Mouse (Mus musculus) brain, embryonic 14.5 days (tissue): ENCODE measurements around the gene Apip. TPM values are rescaled to one million over a fixed set of nuclear protein-coding genes. Genes with fewer than 3 reads are reported as not detected.

Source experiments
- DNase-seq: peaks from one replicate; pipeline ENCODE4 v3.0.0-alpha.2; 2011; ENCODE audit warnings: low read depth
- CTCF ChIP-seq: fragments of 200-500 bp; IDR thresholded peaks from 2 replicates; pipeline ENCODE4 v1.5.1; 2012; ENCODE audit warnings: inconsistent platforms, mild to moderate bottlenecking, moderate library complexity, borderline replicate concordance; ENCODE audit not compliant: insufficient read depth, insufficient read length; ENCODE audit errors: extremely low read depth
- POLR2A ChIP-seq: fragments of 200-500 bp; IDR thresholded peaks from 2 replicates; pipeline ENCODE4 v1.6.1; 2012; ENCODE audit warnings: mild to moderate bottlenecking, inconsistent platforms, borderline replicate concordance; ENCODE audit not compliant: poor library complexity, insufficient read depth, insufficient read length, severe bottlenecking; ENCODE audit errors: extremely low read depth
- polyA plus RNA-seq: library from polyadenylated mRNA; depleted of rRNA; stranded (reverse); fragments of >200 nt; gene quantifications from 2 replicates; pipeline ENCODE4 v1.2.3, GENCODE M21; 2012; rRNA removed

Apip gene
- 29.2 and 34.1 TPM in 2 replicates for polyA plus RNA-seq

GRCm38 (mm10) chr2:103073219-103073982 is at the start of gene Apip, which contains the start of gene Pdhx:
Apip (plus strand) TSS chr2:103073675.
Pdhx (minus strand) TSS chr2:103073513.
- peak; percentile 100 for DNase-seq
- peak; percentile 85; the same call in 1 of the 2 replicates for TF ChIP-seq POLR2A
- TF ChIP-seq CTCF: no peak

- no peak for DNase-seq
- no peak for TF ChIP-seq CTCF
- TF ChIP-seq POLR2A: no peak
Observed at GRCm38 (mm10) chr2:103037831-103038230, 35.6 kb upstream of the Apip start.

- peak; percentile 64 for DNase-seq
- no peak for TF ChIP-seq POLR2A
- no peak for TF ChIP-seq CTCF
Observed at GRCm38 (mm10) chr2:103040896-103041295, 32.6 kb upstream of the Apip start.

- DNase-seq: peak; percentile 35
- no peak for TF ChIP-seq CTCF
- TF ChIP-seq POLR2A: no peak
Observed at GRCm38 (mm10) chr2:103045286-103045685, 28.2 kb upstream of the Apip start.

GRCm38 (mm10) chr2:103051937-103052893 is 21.3 kb upstream of the Apip start:
- no peak for DNase-seq
- no peak for TF ChIP-seq CTCF
- no peak for TF ChIP-seq POLR2A

- no peak for DNase-seq
- TF ChIP-seq CTCF (no peak), POLR2A (no peak)
Observed at GRCm38 (mm10) chr2:103055820-103056219, 17.7 kb upstream of the Apip start.

- no peak for DNase-seq
- no peak for TF ChIP-seq CTCF
- TF ChIP-seq POLR2A: no peak
Observed at GRCm38 (mm10) chr2:103058266-103058665, 15.2 kb upstream of the Apip start.

GRCm38 (mm10) chr2:103062865-103063264 is 10.6 kb upstream of the Apip start:
- DNase-seq: peak; percentile 83
- no peak for TF ChIP-seq POLR2A
- peak; percentile 64; the same call in 1 of the 2 replicates for TF ChIP-seq CTCF

- no peak for DNase-seq
- no peak for TF ChIP-seq POLR2A
- TF ChIP-seq CTCF: no peak
Observed at GRCm38 (mm10) chr2:103066683-103067551, 6.6 kb upstream of the Apip start.

GRCm38 (mm10) chr2:103067552-103068207 is 5.8 kb upstream of the Apip start:
- no peak for TF ChIP-seq POLR2A
- TF ChIP-seq CTCF: no peak

GRCm38 (mm10) chr2:103068602-103069001 is 4.9 kb upstream of the Apip start:
- no peak for DNase-seq
- no peak for TF ChIP-seq CTCF

More at GRCm38 (mm10) chr2:103067552-103068207, 5.8 kb upstream of the Apip start:
- no peak for DNase-seq
